Mouse (Mus musculus) MN1 (cell line): ENCODE measurements around the gene Cadps2.

Experiments used
- DNase-seq: peaks from one replicate; pipeline ENCODE4 v3.0.0-alpha.2; 2016; ENCODE audit warnings: low spot score

Cadps2 gene

DNA sequence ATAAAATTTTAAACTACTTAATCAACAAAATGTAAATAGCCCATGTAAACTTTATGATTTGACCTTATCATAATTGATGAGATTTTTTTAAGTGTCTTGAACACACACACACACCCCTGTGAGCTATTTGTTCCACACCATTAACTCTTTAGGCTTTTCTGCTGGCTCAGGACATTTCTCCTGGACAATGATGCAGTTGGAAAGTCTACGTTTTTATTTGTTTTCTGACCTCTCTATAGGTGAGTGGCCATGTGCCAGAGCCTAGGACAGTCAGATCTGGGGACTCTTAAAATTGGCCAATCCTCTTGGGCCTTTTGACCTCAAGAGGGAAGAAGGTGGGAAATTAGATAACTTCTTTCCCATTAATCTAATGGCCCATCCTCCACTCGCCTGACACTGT, 478.6 kb downstream of the Cadps2 start:
- no peak for DNase-seq

- no peak for DNase-seq
These were observed 483.1 kb downstream of the Cadps2 start for GRCm38 (mm10) chr6:23356141-23356540.

GRCm38 (mm10) chr6:23353480-23353879, 485.7 kb downstream of the Cadps2 start:
- no peak for DNase-seq

GRCm38 (mm10) chr6:23337411-23338063, 501.7 kb downstream of the Cadps2 start:
- DNase-seq, result no peak

- DNase-seq, result no peak
These were observed 524.3 kb downstream of the Cadps2 start for GRCm38 (mm10) chr6:23314945-23315344.

DNA sequence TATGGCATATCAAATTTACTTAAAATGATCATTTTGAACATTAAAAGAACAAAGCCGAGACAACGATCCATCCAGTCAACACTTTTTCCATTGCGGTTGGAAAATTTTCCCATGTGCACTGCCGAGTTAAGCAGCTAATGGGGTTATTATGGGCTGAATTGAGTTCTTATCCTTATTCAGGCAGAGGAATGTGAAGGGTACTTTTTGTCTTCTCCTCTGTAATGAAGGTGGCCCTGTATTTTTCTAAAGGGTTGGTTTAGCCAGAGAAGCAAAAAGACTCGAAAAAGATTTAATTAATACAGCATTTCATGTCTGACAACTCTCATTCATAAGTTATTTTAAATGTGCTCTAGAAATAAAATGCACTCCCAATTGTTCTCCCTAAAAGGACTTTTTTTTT, 524.9 kb downstream of the Cadps2 start:
- no peak for DNase-seq

GRCm38 (mm10) chr6:23306046-23306445, 533.2 kb downstream of the Cadps2 start:
- no peak for DNase-seq

DNA sequence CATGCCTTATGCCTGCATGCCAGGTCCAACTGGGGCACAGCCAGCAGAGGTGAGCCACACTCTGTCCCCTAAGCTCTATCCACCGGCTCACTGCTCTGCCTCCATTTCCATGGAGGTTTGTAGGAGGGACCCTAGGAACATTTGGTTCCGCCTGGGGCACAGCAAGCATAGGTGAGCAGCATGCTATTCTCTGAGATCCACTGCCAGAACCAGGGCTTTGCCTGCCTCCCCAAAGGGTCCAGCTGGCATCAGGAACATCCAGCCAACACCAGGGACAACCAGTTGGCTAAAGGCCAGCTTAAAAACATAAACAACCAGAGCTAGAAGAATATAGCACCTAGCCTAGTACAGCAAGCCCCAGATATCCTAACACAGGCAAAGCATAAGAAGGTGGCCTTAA, 540.6 kb downstream of the Cadps2 start:
- DNase-seq, result no peak

DNA sequence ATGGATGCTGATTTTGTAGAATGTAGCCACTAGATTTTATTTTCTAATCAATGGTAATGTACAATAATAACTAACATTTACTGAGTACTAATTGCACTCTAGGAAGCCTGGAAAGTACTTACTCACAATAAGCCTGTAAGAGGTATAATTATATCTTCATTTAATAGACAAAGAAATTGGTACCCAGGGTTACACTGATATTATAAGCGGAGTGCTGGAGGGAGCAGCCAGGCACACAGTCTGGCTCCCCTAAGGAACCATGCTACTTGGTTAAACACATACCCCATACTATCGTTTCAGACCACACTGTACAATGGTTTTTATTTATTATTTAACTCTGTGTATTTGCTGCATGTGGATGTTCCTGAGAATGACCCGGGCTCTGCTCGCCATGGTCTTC, 544.5 kb downstream of the Cadps2 start:
- DNase-seq, result no peak

- no peak for DNase-seq
These were observed 550.5 kb downstream of the Cadps2 start for GRCm38 (mm10) chr6:23288752-23289151.

GRCm38 (mm10) chr6:23281514-23281820, 557.8 kb downstream of the Cadps2 start:
- no peak for DNase-seq

DNA sequence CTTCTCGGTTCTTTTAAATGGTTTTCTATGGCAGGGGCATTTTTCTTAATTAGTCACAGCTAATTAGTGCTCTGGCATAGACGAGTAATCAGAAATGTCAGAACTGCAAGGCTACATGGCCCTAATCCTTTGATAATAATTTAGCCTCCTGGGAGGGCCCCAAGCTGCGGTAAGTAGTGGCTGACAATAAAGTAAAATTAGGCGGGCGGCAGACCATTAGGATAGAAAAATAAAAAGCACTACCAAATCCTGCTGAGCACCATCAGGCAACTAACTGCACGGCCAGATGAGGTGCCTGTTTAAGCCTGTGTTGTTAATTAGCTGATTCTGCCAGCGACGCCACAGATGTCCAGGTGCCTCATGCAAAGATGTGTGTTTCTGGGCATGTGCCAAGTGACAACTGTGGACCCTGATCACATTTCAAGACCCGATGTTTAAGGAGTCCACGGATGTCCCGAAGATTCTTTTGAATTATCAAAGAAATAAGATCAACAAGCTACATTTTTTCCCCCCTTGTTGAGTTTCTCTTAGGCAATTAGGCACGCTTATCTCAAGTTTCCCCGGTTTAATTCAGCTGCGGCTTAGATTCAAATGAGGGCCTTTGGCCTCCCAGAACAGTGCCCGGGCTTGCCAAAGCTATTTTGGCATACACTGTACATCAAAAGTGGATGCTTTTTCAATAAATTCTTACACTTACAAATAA, 558.3 kb downstream of the Cadps2 start:
- DNase-seq, result no peak

DNA sequence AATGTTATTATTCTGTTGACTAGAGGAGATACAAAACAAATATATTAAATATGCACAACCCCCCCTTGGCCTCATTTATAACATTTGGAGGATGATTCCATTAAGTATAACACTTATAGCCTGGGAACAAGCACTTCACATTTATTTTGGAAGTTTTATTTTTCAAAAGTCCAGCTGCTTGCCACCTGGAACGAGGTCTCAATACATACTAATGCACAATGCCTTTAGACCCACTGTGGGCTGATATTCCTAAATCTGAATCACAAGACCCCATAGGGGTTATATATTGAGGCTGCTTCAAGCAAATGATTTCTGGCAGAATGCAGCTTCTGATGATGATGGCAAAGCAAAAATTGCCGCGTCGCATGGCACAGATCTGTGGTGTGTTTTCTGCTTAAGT, 565.7 kb downstream of the Cadps2 start:
- no peak for DNase-seq

DNA sequence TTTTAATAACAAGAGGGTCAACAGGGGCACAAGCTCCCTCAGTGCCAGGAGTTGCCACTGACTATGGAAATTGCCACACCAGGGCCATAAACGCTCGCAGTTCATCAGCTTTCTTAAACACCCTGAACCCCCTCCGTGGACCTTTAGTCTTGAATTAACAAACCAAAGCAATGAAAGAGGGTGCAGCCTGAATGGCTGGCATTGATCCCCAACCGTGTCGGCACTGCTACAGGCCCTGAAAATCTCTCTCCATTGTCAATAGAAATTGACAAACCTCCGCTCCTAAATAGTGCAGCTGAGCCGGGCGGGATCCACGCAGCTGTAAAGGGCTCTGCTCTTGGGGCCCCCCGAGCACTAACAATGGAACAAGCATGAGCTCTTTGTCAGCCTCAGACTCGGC, 566.2 kb downstream of the Cadps2 start:
- DNase-seq, result no peak

GRCm38 (mm10) chr6:23272542-23272941, 566.7 kb downstream of the Cadps2 start:
- no peak for DNase-seq

GRCm38 (mm10) chr6:23260738-23261050, 578.5 kb downstream of the Cadps2 start:
- DNase-seq, result no peak

DNA sequence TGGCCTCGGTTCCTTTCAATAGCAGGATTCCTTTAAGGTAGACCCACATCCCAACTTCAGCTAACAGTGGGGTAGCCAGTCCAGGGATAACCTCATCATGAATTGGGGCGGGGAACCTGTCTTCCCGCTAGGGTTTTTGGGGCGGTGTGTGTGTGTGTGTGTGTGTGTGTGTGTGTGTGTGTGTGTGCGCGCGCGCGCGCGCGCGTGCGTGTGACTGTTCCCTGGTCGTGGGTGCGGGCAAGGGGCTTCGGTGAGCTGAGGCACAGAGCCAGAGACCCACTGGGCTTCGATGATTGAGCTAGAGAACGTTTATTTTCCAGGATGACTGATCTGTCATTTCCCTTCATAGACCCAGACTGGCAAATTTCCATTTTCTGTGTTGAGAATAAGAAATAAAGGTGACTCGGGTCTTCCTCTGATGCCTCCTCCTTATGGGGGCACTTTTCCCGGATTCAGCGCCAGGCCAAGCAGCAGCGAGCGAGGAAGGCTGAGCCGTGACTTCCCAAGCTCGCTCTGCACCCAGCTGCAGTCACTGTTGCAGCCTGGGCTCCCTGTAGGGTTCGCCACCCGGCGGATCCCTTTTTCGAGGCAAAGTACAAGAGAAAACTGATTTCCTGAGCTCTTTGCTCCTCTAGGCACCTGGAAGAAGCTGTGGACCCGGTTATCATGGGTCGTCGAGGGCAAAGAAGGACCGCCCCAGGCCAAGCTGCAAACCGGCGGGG, 579.0 kb downstream of the Cadps2 start:
- DNase-seq, result no peak

DNA sequence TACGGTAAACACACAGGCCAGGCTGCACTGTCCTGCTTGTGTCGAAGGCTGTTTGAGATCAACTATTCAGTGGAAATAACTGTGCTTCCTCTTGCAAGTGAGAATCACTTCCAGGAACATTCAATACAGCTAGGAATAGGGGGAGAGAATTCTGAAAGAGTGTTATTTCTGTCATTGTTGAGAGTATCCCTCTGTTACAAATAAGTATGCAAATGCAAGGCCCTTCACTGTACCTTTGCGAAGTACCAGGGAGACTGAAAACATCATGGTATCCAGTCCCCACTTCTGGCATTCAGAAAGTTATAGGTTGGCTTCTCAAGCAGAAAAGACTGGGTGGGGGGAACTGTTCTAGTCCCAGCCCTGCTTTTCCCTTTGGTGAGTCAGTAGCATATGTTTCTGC, 581.2 kb downstream of the Cadps2 start:
- no peak for DNase-seq

- DNase-seq, result no peak
These were observed 584.1 kb downstream of the Cadps2 start for GRCm38 (mm10) chr6:23255161-23255560.

- no peak for DNase-seq
These were observed 584.6 kb downstream of the Cadps2 start for GRCm38 (mm10) chr6:23254644-23255043.

DNA sequence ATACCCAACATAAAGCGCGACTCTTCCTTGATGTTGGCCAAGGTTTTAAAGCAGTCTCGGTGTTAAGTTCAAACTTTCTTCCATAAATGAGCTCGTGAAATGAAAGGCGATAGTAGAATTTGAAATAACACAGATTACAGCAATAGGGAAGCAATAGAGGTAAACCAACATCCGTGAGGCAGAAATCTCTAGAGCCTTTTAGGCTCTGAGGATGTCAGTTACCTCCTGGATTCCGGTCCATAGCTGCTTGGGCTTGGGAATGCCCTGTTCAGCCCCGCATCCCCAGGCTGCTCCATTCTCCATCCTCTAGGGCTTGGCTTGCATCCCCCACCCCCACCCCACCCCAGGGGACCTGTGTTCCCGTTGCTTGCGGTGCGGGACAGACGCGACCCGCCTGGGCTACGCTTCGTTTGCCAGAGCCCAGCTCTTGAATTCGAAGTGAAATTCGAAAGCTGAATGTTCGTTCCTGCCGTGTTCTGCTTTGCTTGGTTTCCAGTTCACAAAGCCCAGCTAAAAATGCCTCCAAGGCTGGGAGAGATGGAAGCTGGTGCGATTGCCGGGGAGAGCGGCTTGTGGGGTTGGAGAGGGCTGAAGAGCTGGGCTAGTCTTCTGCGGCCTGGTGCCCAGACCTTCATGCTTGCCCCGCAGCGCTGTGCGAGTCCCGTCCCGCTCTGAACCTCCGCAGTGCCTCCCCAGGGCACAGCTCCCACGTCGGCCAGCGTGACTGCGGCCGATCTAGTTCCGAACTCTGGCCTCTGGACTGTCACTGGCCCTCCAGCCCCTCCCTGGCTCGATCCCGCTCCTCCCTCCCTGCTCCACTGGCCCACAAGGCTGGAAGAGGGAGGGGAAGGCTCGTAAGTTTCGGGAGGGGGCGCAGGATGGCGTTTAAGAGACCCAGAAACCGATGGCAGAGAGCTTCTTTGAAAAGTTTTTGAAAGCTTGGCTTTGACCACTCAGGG, 585.6 kb downstream of the Cadps2 start:
- no peak for DNase-seq
